Mouse (Mus musculus) c-Kit-positive CD71-positive TER-119-positive erythroid progenitor cells, embryonic 14.5 days (primary cell): Measurements from ENCODE around the gene Bcl3.
"Not testable (repeated sequence)": the region's sequence is repeated elsewhere in the genome, so short reads cannot be mapped to it uniquely, and the experiment has no call there.

Source experiments
- DNase-seq: peaks from one replicate; pipeline ENCODE4 v3.0.0-alpha.2; 2013; ENCODE audit warnings: low spot score

Gene Bcl3

DNA sequence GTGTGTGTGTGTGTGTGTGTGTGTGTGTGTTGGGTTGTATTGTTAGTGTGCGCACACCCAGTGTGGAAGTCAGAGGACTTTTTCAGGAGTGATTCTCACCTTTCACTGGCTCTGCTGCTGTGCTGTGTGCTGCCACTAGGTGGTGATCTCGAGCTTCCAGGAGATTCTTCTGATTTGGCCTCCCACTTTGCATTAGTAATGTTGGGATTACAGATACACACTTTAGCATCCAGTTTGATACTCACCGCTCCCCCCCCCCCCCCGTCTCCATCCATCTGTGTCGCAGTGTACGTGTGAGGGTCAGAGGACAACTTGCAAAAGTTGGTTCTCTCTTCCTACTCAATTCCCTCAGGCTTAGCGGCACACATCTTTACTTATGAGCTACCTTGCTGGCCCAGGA is 19.6 kb downstream of the Bcl3 start:
- peak; percentile 39 for DNase-seq

DNA sequence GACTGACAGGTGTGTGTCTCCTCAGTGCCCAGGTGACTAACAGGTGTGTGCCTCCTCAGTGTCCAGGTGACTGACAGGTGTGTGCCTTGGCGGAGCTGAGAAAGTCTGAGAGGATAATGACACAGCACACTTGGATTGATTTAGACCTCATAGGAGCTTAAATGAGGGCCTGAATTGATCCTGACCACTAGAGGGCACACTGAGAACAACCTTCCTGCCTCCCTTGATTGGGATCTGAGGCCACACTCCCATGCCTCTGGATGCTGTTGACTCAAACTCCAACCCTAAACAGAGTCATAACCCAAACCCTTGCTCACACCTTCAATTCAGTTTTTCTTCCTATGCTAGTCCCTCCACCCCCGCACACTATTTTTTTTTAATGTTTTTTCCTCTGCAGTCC is 21.8 kb downstream of the Bcl3 start:
- peak; percentile 43 for DNase-seq

DNA sequence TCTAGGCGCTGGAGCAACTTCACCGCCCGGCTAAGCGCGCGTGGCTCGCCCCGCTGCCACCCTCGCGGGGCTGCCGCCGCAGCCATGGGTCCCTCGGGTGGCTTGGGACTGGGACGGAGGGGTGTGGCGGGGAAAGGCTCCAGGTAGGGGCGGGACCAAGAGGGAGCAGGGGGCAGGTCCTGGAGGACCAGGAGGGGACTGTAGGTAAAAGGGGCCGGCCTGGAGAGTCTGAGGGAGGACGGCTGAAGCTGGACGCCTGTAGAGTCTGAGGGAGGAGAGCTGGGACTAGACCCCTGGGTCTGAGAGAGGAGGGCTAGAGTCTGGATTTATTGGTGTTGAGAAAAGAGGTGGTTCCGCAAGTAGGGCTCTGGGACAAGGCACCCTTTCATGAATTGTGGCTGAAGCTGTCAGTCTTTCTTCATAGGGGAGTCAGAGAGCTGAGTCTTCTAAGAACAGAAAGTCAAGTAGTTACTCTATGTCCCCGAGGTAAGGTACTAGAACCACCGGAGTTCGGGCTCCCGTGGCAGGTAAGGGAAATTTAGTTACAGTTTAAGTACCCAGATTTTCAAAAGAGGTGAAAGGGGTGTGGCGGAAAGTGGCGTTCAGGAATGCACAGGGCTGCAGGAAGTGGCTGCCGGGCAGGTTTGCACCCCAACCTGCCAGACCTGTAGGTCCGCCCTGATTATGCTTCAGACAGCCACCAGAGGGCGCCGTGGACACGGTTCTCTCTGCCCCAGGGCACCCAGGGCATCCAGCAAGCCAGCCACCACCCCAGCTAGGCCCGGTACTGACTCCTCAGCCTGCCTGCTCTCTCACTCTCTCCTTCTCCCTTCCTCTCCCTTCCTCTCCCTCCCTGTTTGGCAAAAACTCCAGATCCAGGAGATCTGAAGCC is 25.6 kb downstream of the Bcl3 start, which contains the start of gene Cblc:
TSS of gene Cblc (minus strand) at position 113 of the 892 bp plus-strand sequence.
- DNase-seq = peak; percentile 60

DNA sequence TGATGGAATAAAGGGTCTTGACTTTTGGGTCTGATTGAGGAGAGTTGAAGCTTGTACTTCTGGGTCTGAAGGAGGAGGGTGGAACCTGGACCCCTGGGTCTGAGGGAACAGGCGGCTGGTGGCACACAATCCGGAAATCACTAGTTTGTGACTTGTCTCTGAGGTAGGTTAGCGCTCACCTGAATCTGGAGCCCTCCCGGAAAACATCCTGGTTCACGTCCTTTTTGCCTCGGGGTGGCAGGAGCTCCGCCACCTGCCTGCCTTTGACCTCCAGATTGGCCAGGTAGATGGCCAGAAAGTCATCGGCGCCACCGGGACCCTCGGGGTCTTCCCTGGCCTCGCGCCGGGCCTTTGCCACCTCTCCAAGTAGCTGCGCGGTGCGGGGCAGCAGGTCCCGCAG is 26.3 kb downstream of the Bcl3 start:
- no peak for DNase-seq

DNA sequence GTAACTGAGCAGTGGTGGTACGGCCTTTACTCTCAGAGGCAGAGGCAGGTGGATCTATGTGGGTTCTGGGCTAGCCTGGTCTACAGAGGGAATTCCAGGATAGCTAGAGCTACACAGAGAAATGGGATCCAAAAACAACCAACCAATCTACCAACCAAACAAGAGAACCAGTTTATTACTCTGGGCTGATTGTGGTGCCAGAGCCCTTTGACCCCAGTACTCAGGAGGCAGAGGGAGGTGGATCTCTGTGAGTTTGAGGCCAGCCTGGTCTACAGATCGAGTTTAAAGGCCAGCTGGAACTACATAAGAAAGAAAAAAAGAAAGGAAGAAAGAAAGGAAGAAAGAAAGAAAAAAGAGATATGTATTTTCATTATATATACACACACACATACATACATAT is 27.3 kb downstream of the Bcl3 start:
- DNase-seq = no peak

DNA sequence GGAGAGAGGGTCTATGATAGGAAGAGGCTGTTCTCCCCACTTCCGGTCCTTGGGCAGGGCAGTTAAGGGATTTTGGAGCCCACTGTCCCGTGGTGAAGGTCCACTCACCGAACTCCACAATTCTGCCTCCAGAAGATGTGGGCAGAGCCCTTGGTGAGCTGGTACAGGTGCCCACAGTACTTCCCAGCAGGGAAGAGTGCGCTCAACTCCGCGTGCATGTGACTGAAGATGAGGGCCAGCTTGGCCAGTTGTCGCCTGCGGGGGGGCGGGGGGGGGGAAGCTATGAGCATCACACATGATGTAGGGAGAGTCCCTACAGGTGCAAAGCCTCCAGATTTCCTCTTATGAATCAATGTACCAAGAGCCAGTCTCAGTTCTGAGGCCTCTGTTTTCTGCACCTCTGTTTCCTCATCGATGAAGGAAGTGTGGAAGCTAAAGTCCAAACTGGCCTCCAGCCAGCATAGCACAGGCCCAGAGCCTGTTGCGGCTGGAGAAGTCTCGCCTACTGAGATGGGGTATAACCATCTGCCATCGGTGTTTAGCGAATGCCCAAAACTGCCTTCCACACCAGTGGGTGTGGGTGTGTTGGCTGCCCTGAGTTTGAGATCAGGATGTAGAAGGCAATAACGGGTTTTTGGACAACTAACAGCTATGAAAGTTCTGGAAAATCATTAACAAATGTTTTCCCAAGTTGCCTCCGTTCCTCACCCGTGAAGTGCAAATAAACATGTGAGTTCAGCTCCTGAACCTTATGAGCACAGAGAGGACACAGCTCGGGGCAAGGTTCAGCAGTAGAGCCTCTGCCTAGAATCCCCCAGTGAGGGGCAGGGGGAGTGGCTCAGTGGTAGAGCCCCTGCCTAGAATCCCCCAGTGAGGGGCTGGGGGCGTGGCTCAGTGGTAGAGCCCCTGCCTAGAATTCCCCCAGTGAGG is 29.6 kb downstream of the Bcl3 start:
- DNase-seq = no peak

DNA sequence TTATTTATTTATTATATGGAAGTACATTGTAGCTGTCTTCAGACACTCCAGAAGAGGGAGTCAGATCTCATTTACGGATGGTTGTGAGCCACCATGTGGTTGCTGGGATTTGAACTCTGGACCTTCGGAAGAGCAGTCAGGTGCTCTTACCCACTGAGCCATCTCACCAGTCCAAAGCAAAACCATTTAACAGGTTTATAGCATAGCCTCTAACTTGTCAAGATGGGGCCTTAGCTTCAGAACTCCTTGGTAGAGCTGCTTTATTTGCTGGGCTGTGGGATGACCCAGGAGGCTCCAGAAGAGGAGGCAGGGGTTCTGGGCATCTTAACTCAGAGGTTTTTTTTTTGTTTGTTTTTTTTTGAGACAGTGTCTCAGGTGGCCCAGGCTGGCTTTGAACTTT is 31.1 kb downstream of the Bcl3 start:
- DNase-seq = not testable (repeated sequence)

DNA sequence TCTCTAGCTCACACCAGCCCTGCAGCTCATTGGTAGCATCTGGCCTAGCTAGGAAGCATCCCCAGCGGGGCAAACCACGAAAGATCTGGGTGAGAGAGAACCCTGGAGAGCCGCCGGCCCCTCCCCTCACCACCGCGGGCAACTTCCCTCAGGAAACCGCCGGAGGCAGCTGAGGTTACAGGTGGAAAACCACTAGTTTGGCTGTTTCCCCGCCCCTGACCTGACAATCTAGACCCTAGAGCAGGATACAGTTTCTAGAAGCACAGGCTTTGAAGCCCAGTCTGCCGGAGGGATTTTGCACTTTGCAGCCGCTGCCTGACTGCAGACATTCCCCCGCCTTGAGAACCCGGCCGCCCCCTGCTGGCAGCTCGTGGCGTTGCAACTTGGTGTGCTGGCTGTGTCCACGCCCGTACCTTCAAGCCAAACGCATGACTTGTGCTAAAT is 32.6 kb downstream of the Bcl3 start:
- DNase-seq = peak; percentile 77

DNA sequence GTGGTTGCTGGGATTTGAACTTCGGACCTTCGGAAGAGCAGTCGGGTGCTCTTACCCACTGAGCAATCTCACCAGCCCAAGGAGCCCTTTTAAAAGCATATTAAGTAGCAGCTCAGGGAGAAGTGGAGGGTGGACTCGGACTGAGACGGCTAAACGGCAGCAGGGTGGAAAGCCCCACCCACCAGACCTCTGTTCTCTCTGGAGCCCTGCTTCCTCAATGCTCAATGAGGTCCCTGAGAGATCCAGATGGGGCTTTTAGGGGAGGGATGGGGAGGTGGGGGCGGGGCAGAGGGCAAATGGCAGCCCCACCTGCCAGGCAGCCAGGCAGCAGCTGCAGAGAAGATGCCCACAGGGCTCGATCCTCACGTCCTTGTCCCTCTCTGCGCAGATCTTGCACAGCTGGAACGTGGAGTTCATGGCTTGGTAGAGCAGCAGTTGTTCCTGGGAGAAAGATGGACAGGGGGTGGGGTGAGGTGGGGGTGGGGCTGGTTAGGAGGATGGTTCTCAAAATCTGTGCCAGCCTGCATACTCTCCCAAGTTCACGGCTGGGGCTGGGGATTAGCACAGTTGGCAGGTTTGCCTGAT is 36.6 kb downstream of the Bcl3 start:
- no peak for DNase-seq

DNA sequence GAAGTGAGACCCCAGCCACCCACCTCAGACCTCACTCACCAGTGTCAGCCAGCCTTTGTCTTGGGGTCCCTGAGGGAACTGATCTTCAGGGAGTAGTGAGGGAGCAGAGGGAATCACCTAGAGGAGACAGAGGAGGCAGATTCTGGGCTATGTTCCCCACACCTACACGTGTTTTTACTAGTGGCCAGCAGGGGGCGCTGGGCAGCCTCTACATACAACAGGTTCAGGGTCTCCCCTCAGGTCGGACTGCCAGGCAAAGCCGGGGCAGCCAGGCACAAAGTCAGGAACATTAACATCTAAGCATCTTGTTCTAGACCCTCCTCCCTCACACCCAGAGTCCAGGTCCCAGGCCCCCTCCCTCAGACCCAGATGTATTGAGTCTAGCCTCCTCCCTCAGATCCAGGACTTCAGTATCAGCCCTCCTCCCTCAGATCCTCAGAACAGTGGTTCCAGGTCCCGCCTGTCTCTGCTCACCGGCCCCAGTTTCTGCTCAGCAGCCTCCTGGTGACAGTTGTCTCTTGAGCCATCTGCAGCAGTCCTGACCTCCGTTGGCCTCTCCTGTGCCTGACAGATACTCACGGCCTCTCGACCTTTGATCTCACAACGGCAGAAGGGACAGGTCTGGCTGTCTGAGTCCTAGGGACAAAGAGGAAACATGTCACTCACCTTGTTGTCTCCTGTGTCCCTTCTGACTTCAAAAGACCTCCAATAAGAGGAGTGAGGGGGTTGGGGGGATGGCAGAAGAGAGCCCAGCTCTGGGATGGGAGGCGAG is 37.6 kb downstream of the Bcl3 start:
- peak; percentile 27 for DNase-seq

DNA sequence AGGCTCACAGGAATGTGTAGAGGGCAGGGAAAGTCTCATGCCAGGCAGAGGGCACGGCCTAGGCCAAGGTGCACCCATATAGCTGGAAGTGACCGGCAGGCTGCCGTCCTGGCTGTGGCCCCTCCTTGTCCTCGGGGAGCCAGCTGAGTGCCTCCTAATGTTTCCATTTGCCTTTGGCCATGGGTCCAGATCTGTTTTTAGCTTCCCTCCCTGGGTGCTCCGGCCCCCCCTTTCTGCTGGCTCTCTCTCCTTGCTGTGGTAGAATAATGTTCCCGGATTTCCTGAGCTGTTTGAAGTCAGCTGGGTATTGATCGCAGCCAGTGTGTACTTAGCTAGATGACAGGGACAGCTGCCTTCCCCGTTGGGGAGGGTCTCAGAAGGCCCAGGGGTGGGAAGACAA is 38.9 kb downstream of the Bcl3 start:
- no peak for DNase-seq

DNA sequence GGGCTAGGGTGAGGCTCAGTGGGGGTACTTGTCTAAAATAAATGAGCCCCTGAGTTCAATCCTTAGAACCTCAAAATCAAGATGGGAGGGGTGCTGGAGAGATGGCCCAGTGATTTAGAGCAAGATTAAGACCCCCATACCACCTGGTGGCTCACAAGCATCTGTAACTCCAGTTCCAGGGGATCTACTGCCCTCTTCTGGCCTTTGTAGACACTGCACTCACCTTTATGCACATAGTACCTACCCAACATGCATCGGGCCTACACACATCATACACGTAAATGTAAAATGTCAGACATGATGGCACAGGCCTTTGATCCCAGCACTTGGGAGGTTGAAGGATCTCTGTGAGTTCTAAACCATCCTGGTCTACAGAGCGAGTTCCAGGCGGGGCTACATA is 39.9 kb downstream of the Bcl3 start:
- no peak for DNase-seq

DNA sequence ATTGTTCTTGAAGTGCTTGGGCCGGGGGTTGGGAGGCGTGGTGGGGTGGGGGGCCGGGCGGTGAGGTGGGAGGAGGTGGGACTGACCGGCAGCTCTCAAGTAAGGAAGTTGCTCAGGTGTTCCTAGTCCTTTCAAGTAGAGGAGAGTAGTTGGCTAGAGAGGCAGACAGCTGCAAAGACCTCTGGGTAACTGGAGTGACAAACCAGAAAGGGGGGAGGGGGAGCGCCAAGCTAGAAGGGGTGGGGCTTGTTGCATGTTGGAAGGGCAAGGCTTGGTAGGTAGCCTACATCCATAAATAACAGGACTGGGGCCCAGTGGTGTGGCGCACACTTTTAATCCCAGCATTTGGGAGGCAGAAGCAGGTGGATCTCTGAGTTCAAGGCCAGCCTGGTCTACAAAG is 40.8 kb downstream of the Bcl3 start:
- DNase-seq = no peak

DNA sequence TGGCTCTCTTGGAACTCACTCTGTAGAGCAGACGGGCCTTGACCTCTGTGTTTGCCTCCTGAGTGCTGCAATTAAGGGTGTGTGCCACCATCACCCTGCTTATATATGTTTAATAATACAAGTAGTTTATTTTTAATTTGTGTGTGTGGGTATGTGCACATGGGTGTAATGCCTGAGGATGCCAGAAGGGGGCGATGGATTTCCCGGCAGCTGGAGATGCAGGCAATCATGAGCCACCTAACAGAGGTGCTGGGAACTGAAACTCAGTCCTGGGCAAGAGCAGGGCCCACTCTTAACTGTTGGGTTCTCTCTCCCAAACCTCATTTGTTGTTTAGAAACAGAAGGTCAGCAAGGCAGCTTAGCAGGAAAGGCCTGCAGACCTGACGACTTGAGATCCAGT is 42.7 kb downstream of the Bcl3 start:
- no peak for DNase-seq

DNA sequence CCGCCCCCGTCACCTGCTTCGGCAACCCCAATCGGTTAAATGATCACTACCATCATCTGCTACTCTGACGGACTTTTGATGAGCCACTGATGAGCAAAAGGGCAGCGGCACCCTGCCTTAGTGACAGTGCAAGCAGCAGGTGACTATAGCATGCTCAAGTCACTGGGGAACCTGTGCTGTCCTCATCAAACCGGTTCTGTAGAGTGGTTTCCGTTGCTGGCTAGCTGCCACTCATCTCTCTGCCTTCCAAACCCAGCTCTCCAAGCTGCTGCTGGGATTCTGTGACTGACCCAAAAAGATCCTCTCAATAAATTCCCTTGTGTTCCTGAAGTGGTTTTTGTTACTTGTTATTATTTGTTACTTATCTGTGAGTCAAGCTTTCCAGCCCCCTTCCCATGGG is 43.9 kb downstream of the Bcl3 start:
- DNase-seq = no peak

DNA sequence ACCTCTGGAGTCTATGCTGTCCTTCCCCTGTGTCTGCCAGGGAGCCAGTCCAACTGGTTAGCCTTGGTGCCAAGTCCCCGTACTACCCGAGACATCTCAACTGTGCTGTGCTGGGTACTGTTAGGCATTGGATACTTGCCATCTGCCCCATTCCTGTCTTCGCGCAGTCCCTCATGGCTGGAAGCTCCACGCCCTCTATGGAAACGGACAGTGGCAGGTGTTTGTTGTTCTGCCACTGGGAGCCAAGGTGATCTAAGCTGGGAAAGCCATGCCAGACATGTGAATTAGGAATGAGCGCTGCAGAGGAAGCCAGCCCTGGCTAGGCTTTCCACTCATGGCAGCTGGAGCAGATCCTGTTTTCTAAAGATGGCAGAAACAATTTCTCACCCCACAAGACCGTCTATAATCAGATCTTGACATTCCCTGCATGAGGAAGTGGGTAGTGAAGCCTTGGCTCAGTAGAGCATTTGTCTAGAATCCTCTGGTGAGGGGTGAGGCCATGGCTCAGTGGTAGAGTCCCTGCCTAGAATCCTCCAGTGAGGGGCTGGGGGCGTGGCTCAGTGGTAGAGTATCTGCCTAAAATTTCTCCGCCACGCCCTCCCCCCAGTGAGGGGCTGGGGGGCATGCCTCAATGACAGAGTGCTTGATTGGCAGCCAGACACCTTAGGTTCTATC is 45.4 kb downstream of the Bcl3 start:
- DNase-seq = no peak

DNA sequence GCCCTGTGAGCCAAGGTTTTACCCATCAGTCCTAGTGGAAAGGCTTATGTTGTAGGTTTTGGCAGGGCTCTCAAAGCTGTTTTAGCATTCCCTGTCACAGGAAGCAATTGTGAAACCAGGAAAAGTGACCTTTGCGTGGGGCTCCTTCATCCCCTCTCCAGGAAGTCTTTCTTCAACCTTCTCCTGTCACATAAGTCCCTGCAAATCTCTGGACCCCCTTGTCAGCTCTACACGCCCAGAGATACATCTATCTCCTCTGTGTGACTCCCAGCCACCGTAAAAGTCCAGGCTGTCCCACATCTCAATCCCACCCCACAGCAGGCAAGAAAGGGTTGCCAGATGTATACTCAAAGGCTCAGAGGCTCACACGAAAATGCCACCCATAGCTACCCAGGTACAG is 50.9 kb downstream of the Bcl3 start:
- no peak for DNase-seq

DNA sequence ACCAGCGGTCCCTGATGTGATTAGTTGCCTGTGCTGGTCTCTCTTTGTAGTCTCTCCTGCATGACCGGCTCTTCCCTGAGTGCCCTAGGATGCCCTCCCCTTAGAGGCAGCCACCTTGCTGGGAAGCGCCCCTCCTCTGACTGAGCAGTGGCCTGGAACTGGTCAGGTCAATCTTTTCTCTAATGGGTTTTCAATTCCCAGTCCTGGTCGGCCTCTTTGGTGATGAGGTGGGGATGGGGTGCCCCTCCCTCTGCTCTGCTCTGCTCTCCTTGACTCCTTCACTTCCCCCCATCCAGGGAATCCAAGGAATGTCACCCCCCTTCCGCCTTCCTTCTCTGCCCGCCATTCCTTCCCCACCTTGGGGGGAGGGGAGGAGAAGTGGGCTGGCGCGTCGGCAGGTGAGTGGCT is 51.6 kb downstream of the Bcl3 start, which contains the start of gene Bcam:
TSS of gene Bcam (minus strand) at position 33 of the 408 bp plus-strand sequence.
- no peak for DNase-seq

DNA sequence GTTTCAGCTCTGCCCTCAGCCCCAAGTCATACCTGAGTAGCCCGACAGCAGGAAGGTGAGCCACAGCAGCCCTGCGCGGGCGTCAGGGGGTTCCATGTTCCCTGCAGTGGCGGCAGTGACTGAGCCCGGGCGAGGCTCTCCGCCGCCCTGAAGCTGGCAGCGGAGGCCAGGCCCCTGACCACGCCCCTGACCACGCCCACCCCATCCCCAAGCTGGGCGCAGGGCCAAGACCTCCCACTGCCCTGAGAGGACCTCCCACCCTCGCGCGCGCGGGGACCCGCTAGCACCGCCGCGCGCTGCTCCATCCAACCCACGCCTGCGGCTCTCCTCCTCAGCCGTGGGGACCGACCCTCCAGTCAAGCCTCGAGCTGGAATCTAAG is 52.2 kb downstream of the Bcl3 start:
- peak; percentile 29 for DNase-seq

DNA sequence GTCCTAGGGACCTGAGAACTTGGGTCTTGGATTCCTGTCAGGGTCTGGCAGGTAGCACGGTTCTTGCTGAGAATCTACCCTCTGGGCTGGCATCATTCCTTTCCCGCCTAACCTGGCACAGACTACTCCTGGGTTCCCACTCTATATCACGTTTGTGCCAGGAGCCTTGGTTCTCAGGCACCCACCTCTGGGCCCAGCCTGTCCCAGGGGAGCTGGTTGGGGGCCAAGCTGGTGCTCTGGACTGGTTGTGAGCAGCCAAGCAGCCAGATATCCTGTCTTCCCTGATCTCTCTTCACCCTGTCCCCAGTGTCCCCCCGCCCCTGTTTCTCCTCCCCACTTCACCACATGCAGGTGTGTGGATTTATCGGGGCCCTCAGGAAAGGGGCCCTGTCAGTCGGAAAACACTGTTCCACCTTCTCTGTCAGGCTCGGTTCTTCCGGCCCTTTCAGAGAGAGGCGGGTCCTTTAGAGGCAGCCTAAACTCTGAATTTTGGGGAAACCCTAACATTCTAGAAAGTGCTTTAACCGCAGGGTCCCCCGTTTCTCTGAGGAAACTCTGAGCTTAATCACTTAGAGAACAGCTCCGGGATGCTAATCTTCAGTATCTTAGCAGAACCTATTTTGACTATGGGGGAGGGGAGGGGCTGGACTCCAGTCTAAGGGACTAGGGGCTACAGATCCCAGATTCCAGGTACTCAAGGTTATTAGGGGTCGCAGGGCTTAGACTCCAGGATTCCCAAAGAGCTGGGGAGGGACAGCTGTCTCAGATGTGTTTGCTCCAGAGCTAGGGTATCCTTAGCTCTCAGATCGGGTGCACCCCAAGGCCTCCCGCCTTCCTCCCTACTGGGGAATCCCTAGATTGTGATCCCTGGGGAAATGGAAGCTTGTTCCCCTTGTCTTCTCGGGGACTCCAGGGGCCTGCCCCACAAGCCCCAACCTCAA is 52.9 kb downstream of the Bcl3 start:
- no peak for DNase-seq
